Mouse (Mus musculus) layer of hippocampus, adult 11-12 months (tissue): ENCODE results near the gene Ranbp6.
A peak's percentile ranks its signal among the peaks of the same experiment; 100 is the strongest.

Experiments
- DNase-seq: peaks from one replicate; pipeline ENCODE4 v3.0.0; 2022; ENCODE audit warnings: low spot score

Gene Ranbp6

GRCm38 (mm10) chr19:29812581-29813460 is at the start of gene Ranbp6:
Ranbp6 (minus strand) TSS chr19:29812974.
- DNase-seq = peak; percentile 90

DNA sequence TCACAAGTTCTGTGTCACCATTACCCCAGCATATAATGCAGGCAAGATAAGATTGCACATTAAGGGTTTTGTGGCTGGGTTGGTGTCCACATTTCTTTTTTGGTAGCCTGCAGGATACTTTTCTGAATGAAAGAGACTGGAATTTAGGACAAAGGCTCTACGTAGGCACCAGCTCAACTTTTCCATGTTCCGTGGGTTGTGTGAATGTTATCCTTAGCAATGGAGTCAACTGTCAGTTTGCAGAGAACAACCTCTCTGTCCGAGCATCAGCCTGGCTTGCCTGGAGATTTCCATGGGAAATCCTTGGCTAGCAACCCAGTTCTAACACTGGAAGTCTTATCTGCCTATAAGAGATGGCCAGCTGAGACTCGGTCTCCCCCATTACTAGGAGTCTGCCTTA is 48.0 kb upstream of the Ranbp6 start:
- no peak for DNase-seq

- DNase-seq = no peak
Observed at GRCm38 (mm10) chr19:29857267-29857666, 44.5 kb upstream of the Ranbp6 start.

DNA sequence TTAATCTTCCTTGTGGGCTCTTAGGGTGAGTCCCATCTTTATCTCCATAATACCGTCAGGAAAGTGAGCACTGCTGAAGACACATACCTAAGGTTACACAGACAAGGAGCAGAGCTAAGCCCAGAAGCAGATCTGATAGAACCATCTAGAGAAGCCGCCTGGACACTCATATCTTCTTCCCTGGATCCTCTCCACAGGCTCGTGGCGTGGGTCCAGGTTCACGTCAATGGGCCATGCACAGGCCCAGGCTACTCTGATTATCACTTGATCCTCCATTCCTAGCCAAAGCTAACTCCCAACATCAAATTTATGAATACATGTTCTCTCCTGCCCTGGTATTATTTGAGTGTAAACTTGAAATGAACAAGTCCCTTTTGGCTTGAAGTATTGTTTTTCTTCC is 40.9 kb upstream of the Ranbp6 start:
- DNase-seq = no peak

- DNase-seq = no peak
Observed at GRCm38 (mm10) chr19:29851036-29851690, 38.4 kb upstream of the Ranbp6 start.

DNA sequence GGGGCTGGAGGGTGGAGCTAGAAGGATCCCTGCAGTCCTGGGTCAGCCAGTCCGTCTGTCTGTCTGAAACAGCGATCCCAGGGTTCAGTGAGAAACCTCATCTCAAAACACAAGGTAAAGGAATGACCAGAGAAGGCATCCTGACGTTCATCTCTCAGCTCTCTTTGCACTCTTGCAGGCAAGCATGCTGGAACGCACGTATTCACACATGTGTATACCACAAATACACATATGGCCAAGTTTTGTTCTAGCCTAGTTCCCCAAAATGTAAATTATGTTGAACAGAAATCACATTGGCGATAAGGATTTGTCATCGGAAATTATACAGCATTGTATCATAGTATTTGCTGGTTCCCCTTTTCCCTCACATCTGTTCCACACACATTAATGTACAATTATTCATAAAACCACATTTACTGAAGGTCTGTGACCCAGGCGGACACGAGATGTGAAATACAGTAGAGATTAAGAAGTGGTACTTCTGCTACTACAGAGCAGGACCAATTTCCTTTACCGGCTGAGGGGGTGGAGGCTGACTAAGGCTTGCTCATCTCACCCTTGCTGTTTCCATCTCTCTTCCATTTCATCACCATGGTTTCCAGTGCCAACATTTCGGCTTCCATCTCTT is 37.3 kb upstream of the Ranbp6 start:
- DNase-seq = no peak

DNA sequence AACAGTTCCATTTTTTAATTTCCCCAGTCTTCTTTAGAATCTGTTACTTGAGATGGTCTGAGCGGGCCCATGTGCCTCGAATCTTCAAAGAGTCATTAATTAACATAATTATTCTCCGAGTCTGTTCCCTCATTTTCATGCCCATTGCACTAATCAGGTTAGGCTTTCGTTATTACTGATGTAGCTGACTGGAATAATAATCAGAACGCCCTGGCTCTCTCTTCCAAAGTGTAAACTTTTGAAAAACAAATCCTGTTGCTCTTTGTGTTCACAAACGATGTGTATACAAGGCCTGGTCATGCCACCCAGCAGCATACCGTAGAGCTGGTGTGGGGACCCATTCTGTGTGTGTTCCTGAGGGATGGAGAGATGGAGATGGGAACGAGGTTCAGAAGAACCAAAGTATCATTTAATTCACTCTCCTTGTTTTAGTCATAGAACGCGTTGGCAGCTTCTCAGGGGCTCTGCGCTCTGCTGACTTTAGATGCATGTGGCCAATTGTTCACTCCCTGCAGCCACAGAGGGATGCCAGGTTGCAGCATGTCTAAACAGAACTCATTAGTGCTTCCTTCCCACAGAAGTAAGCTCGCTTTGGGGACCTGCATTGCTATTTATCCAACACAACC is 31.4 kb upstream of the Ranbp6 start:
- DNase-seq = peak; percentile 23

DNA sequence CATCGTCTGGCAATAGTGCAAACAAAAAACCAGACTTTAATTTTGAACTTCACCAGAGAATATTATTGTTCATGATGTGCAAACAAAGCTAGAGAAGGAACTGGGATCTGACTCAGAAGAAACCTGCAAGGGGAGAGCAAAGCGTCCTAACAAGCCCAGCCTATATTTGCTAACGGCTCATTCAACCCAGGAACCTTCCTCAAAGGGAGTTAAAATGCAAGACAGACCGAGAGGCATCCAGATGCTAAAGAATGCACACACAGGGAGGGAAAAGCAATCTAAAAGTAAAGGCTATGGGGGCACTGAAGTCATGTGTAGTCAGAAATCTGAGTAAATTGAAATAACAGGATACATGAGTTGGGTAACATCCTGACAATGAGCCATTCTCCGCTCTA is 30.9 kb upstream of the Ranbp6 start:
- DNase-seq = no peak

DNA sequence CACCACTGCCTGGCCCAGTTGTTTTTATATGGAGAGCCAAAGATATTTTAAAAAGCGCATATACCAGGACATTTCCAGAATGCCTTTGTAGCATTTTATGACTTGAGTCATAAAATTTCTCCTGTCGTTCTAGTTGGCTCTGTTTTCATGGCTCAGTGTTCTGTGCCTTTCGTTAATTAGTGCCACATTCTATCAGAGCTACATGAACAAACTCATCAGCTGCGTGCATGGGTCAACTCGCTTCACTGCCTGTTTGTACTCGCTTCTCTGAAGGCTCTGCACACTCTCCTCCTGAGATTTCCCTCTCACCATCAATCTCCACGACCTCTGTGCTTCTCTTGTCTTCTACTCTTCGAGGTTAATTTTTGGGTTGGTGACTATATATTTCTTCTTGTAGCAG is 30.2 kb upstream of the Ranbp6 start:
- no peak for DNase-seq

DNA sequence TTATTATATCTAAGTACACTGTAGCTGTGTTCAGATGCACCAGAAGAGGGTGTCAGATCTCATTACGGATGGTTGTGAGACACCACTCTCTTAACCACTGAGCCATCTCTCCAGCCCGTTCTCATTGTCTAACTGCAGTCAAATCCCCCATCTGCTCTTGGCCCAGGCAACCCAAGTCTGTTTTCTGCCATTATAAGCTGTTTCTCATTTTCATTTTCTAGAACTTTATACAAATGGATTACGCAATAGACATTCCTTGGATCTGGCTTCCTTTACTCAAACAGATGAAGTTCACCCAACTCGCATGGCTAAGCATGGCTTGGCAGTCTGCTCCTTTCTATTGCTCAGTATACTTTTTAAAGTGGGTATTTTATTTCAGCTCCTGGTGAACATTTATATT is 27.9 kb upstream of the Ranbp6 start:
- DNase-seq = peak; percentile 21

- no peak for DNase-seq
Observed at GRCm38 (mm10) chr19:29838636-29839135, 25.9 kb upstream of the Ranbp6 start.

GRCm38 (mm10) chr19:29838171-29838570 is 25.4 kb upstream of the Ranbp6 start:
- DNase-seq = no peak

- no peak for DNase-seq
Observed at GRCm38 (mm10) chr19:29835364-29836034, 22.7 kb upstream of the Ranbp6 start.

DNA sequence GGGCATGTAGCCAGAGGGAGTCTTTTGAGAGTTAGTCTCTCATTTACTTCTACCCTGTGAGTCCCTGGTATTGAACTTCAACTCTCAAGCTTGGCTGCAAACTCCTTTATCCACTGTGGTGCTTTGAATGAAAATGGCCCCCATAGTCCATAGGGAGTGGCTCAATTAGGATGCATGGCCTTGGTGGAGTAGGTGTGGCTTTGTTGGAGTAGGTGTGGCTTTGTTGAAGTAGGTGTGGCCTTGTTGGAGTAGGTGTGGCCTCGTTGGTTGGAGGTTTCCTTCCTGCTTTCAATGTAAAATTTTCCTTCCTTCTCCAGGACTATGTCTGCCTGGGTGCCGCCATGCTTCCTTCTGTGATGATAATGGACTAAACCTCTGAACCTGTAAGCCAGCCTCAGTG is 18.1 kb upstream of the Ranbp6 start:
- no peak for DNase-seq

DNA sequence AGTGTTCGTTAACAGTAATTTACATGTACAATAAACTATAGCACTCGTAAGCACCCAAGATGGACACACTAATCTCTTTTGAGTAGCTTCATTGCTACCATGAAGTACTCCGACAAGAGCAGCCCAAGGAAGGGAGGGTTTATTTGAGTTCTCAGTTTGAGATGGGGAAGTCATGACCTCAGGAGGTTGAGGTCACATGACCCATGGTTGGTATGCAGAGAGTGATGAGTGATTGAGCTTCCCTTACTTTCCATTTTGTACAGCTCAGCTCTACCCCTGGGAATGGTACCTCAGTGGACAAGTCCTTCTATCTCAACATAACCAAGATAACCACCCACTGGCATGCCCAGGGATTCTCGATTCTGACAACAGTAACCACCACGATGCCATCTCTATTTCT is 15.8 kb upstream of the Ranbp6 start:
- DNase-seq = no peak

DNA sequence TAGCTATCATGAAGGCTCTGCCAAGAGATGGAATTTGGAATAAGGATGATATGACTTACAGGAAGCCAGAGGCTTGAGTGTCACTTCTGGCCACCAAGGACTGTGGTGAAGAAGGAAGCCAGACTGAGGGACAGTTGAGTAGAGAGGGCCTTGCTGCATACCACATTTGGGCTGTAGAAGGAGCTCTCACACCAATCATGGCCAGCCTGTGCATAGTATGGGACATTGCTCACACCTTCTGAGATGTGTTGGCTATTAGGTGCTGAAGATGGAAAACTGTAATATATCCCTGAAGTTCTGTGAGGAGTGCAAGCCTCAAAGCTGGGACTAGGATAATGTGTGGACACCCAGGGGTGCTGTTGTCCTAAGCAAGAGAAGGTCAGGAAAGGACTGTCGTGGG is 13.9 kb upstream of the Ranbp6 start:
- DNase-seq = peak; percentile 52

- no peak for DNase-seq
Observed at GRCm38 (mm10) chr19:29825003-29825402, 12.2 kb upstream of the Ranbp6 start.

GRCm38 (mm10) chr19:29824034-29824700 is 11.4 kb upstream of the Ranbp6 start:
- DNase-seq = peak; percentile 37

GRCm38 (mm10) chr19:29823456-29824010 is 10.8 kb upstream of the Ranbp6 start:
- DNase-seq = no peak

DNA sequence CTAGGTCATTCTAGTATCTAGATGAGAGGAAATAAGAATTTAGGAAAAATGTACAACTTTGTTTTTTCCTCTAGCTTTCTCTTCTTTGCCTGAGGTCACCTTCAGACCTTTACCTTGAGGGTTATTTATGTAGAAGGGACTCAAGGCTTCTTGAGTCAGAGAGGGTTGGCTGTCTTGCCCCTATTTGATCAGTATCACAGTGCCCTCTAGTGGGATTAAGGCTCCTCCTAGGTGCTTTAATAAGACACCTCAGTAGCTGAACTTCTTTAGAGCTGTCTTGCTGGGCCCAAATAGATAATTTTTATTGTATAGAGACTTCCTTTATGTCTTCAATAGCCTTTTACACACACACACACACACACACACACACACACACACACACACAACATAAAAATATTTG is 8.2 kb upstream of the Ranbp6 start:
- DNase-seq = peak; percentile 62

GRCm38 (mm10) chr19:29810022-29810421 is 2.8 kb downstream of the Ranbp6 start:
- no peak for DNase-seq
